24 mouse cellular contexts compared by ENCODE assay signal in the genomic region with DNA sequence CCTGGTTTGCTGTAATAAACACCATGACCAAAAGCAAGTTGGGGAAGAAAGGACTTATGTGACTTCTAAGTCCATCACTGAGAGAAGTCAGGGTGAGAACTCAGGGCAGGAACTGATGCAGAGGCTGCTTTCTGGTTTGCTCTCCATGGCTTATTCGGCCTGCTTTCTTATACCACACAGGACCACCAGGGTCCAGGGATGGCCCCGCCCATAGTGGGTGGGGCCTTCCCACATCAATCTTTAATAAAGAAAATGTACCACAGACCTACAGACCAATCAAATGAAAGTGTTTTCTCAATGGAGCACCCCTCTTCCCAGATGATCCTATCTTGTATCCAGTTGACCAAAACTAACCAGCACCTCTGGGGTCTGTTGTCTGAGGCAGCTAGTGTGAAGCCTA. TPM values are rescaled to one million over a fixed set of nuclear protein-coding genes. Genes with fewer than 3 reads are reported as not detected.
DNase-seq lines count a peak whose midpoint lies in the region; ATAC-seq lines count a peak whose summit lies in the region.
"Had no signal": no experiment of that assay in that cellular context is flagged by ENCODE, and none has a peak within 500 bp of the region (broad histone marks: within the 10 kb centered on the region; RNA-seq: fewer than 3 reads in every experiment).

No protein-coding gene starts in this region.

- H3K36me3 ChIP-seq in liver, embryonic 12.5 days: peaks cover 42% of the 10 kb centered on the region
- H3K36me3 ChIP-seq in forebrain, embryonic 14.5 days (ENCODE audit: control insufficient read depth, insufficient read depth, low read length): peaks cover 8% of the 10 kb centered on the region; the same call in 1 of the 2 replicates
- H3K36me3 ChIP-seq: lung, embryonic 15.5 days had no signal

- H3K4me2 ChIP-seq in liver, embryonic 12.5 days: no peak overlapping the region
- no peak overlapping the region for H3K4me2 ChIP-seq in forebrain, embryonic 14.5 days (ENCODE audit: low read length)
- H3K4me2 ChIP-seq: lung, embryonic 15.5 days had no signal

- peaks cover 85% of the 10 kb centered on the region for H3K4me1 ChIP-seq in liver, embryonic 12.5 days
- H3K4me1 ChIP-seq in forebrain, embryonic 14.5 days (ENCODE audit: control insufficient read depth, insufficient read depth, low read length): peaks cover 5% of the 10 kb centered on the region

- no peak overlapping the region for H3K9ac ChIP-seq in liver, embryonic 12.5 days
- no peak overlapping the region for H3K9ac ChIP-seq in forebrain, embryonic 14.5 days (ENCODE audit: low read length)
- H3K9ac ChIP-seq: lung, embryonic 15.5 days had no signal

- H3K9me3 ChIP-seq in liver, embryonic 12.5 days (replicated peaks): no peaks in the 10 kb centered on the region
- H3K9me3 ChIP-seq in forebrain, embryonic 14.5 days (replicated peaks; ENCODE audit: control insufficient read depth, low read length): no peaks in the 10 kb centered on the region
- H3K9me3 ChIP-seq: lung, embryonic 15.5 days had no signal

- DNase-seq in cerebellum, adult 9-10 months: peak; percentile 30
- DNase-seq in cerebellum, adult 8-10 months: no peak
- no peak for DNase-seq in liver
- DNase-seq in forebrain, embryonic 14.5 days (ENCODE audit: low spot score): peak; percentile 36
- DNase-seq in mesoderm, embryonic 11.5 days (ENCODE audit: low read depth, low spot score): peak; percentile 61
- no peak for DNase-seq in left cerebral cortex, postnatal 4 days
- no peak for DNase-seq in left cerebral cortex, adult 11 months (ENCODE audit: low spot score)
- DNase-seq: adrenal gland, postnatal 25 days; cerebellum, postnatal 14 days; gastrocnemius, postnatal 10 days; heart, adult 2 months; kidney, adult 9 months had no signal

- ATAC-seq in liver, embryonic 12.5 days: no peak
- no peak for ATAC-seq in forebrain, embryonic 14.5 days

- H3K27ac ChIP-seq in liver, embryonic 12.5 days: peak overlapping the region; percentile 55; the same call in 1 of the 2 replicates
- no peak overlapping the region for H3K27ac ChIP-seq in forebrain, embryonic 14.5 days (ENCODE audit: low read depth, low read length)
- H3K27ac ChIP-seq: heart, adult 2 months; lung, embryonic 15.5 days had no signal

- 43% methylated on average over 2 of the region's 2 CpGs for WGBS in liver, embryonic 12.5 days (ENCODE audit: insufficient replicate concordance)
- WGBS in forebrain, embryonic 14.5 days: 56% methylated on average over 2 of the region's 2 CpGs

- H3K27me3 ChIP-seq in liver, embryonic 12.5 days (replicated peaks): no peaks in the 10 kb centered on the region
- no peaks in the 10 kb centered on the region for H3K27me3 ChIP-seq in forebrain, embryonic 14.5 days (replicated peaks; ENCODE audit: control insufficient read depth, insufficient read depth, low read length)
- H3K27me3 ChIP-seq: lung, embryonic 15.5 days had no signal

- intact Hi-C loops in left cerebral cortex, postnatal 4 days (cut with DNase I): no loop called here

- no peak overlapping the region for H3K4me3 ChIP-seq in liver, embryonic 12.5 days
- H3K4me3 ChIP-seq in forebrain, embryonic 14.5 days (ENCODE audit: low read depth, low read length): no peak overlapping the region
- H3K4me3 ChIP-seq: heart, adult 2 months; lung, embryonic 15.5 days had no signal

RNA-seq across cellular contexts. Expression of gene Golm1, which starts 4.1 kb away (rescaled TPM):
- polyA plus RNA-seq in liver, embryonic 12.5 days (2016; fragmentation: Nextera tagmentation; extraction: Ambion mirVana): 63.8 and 64.2 TPM in 2 replicates
- 50.1 and 57.7 TPM in 2 replicates for polyA plus RNA-seq in forebrain, embryonic 14.5 days (2014; fragmentation: Nextera tagmentation; extraction: Ambion mirVana)
- total RNA-seq in left cerebral cortex, postnatal 4 days (2021): 10 to 100 TPM; 15.5 to 16.5 TPM

RNA-seq across cellular contexts. Expression of gene 4921517D22Rik, which starts 22.4 kb away (rescaled TPM):
- not detected in 2 replicates for polyA plus RNA-seq in liver, embryonic 12.5 days (2016; fragmentation: Nextera tagmentation; extraction: Ambion mirVana)
- not detected in 2 replicates for polyA plus RNA-seq in forebrain, embryonic 14.5 days (2014; fragmentation: Nextera tagmentation; extraction: Ambion mirVana)
- not detected for total RNA-seq in left cerebral cortex, postnatal 4 days (2021)
- total RNA-seq: adrenal gland, postnatal 25 days; gastrocnemius, postnatal 10 days; heart, adult 2 months; left cerebral cortex, adult 18-20 months; megakaryocyte, adult 5-6 weeks had no signal
- polyA plus RNA-seq: embryonic facial prominence, embryonic 14.5 days; heart, adult 2 months; heart, postnatal 0 days; inflammation-experienced regulatory T-cells, adult 6 months; large intestine, adult 2 months; limb, embryonic 11.5 days; lung, embryonic 15.5 days; small intestine, adult 2 months; stomach, embryonic 14.5 days; thymus, postnatal 0 days had no signal

RNA-seq across cellular contexts. Expression of gene Spata31d1a, which starts 38.6 kb away (rescaled TPM):
- 0.05 TPM in 1 of 2 replicates, not detected in the other for polyA plus RNA-seq in liver, embryonic 12.5 days (2016; fragmentation: Nextera tagmentation; extraction: Ambion mirVana)
- polyA plus RNA-seq in forebrain, embryonic 14.5 days (2014; fragmentation: Nextera tagmentation; extraction: Ambion mirVana): not detected in 2 replicates
- total RNA-seq in left cerebral cortex, postnatal 4 days (2021): under 1 TPM; 0.46 to 0.48 TPM
- total RNA-seq: adrenal gland, postnatal 25 days; gastrocnemius, postnatal 10 days; heart, adult 2 months had no signal
- polyA plus RNA-seq: heart, postnatal 0 days; inflammation-experienced regulatory T-cells, adult 6 months; large intestine, adult 2 months; limb, embryonic 11.5 days; lung, embryonic 15.5 days; small intestine, adult 2 months; thymus, postnatal 0 days had no signal

RNA-seq across cellular contexts. Expression of gene Spata31d1b, which starts 40.6 kb away (rescaled TPM):
- polyA plus RNA-seq in liver, embryonic 12.5 days (2016; fragmentation: Nextera tagmentation; extraction: Ambion mirVana): not detected in 2 replicates
- polyA plus RNA-seq in forebrain, embryonic 14.5 days (2014; fragmentation: Nextera tagmentation; extraction: Ambion mirVana): not detected in 2 replicates
- total RNA-seq in left cerebral cortex, postnatal 4 days (2021): not detected
- total RNA-seq: adrenal gland, postnatal 25 days; gastrocnemius, postnatal 10 days; heart, adult 2 months; megakaryocyte, adult 5-6 weeks had no signal
- polyA plus RNA-seq: heart, postnatal 0 days; inflammation-experienced regulatory T-cells, adult 6 months; large intestine, adult 2 months; limb, embryonic 11.5 days; lung, embryonic 15.5 days; small intestine, adult 2 months; stomach, embryonic 14.5 days had no signal

Comparison
In these comparisons a context has a peak if more than half of its experiments do, and no peak if none do; other contexts are left out.
1. DNase-seq: peak in cerebellum, adult 9-10 months (single experiment), forebrain, embryonic 14.5 days (single experiment) and mesoderm, embryonic 11.5 days (single experiment); none in cerebellum, adult 8-10 months (single experiment), liver (single experiment), left cerebral cortex, postnatal 4 days (single experiment) and left cerebral cortex, adult 11 months (single experiment).